Mouse (Mus musculus) cerebellum, adult (tissue): ENCODE measurements at regions not wholly inside any gene's neighbourhood (a gene's known extent, or its start where the extent isn't known, plus 50 kb on each side); places are given as distances from the start of the nearest gene placed in this dataset.

Source experiments
- ATAC-seq: cut with Nextera tagmentation; 2 replicates; pipeline ENCODE4 v1.9.2; 2017; ENCODE audit warnings: mild to moderate bottlenecking, moderate library complexity, mixed read lengths; ENCODE audit not compliant: insufficient number of reproducible peaks, low FRiP score, low TSS enrichment

GRCm38 (mm10) chr14:60439106-60439505 lies 66.0 kb downstream of the Amer2 start:
- no peak for ATAC-seq

- ATAC-seq: no peak
These were observed 70.9 kb downstream of the Amer2 start for GRCm38 (mm10) chr14:60443821-60444551.

- no peak for ATAC-seq
These were observed 71.5 kb downstream of the Amer2 start for GRCm38 (mm10) chr14:60444552-60444937.

GRCm38 (mm10) chr14:60446037-60446436 lies 73.0 kb downstream of the Amer2 start:
- ATAC-seq: no peak

GRCm38 (mm10) chr14:60451216-60451615 lies 78.2 kb downstream of the Amer2 start:
- ATAC-seq: no peak

GRCm38 (mm10) chr14:60451684-60452083 lies 78.6 kb downstream of the Amer2 start:
- ATAC-seq: no peak

- ATAC-seq: no peak
These were observed 83.7 kb downstream of the Amer2 start for GRCm38 (mm10) chr14:60456767-60457166.

GRCm38 (mm10) chr14:60484996-60485888 lies 112.2 kb downstream of the Amer2 start:
- ATAC-seq: 0 out of 2 replicates have a peak, but pooled peaks have one; percentile 40

- peak; percentile 72; the same call in 1 of the 2 replicates for ATAC-seq
These were observed 112.8 kb downstream of the Amer2 start for GRCm38 (mm10) chr14:60485889-60486274.

GRCm38 (mm10) chr14:60486278-60486935 lies 113.3 kb downstream of the Amer2 start:
- no peak for ATAC-seq

- no peak for ATAC-seq
These were observed 116.1 kb downstream of the Amer2 start for GRCm38 (mm10) chr14:60489111-60489510.

- ATAC-seq: no peak
These were observed 117.8 kb downstream of the Amer2 start for GRCm38 (mm10) chr14:60490886-60491285.

- ATAC-seq: no peak
These were observed 122.4 kb downstream of the Amer2 start for GRCm38 (mm10) chr14:60495441-60495840.

- no peak for ATAC-seq
These were observed 129.5 kb downstream of the Amer2 start for GRCm38 (mm10) chr14:60502552-60502951.

GRCm38 (mm10) chr14:60505066-60505465 lies 128.7 kb upstream of the Spata13 start:
- no peak for ATAC-seq

GRCm38 (mm10) chr14:60506296-60506695 lies 127.5 kb upstream of the Spata13 start:
- ATAC-seq: no peak

GRCm38 (mm10) chr14:60513560-60513959 lies 120.2 kb upstream of the Spata13 start:
- ATAC-seq: no peak

GRCm38 (mm10) chr14:60515094-60515786 lies 118.6 kb upstream of the Spata13 start:
- ATAC-seq: no peak

GRCm38 (mm10) chr14:60517891-60518290 lies 115.9 kb upstream of the Spata13 start:
- no peak for ATAC-seq

- no peak for ATAC-seq
These were observed 110.8 kb upstream of the Spata13 start for GRCm38 (mm10) chr14:60523010-60523409.
